Mouse (Mus musculus) lung, postnatal 0 days (tissue): ENCODE measurements at regions not wholly inside any gene's neighbourhood (a gene's known extent, or its start where the extent isn't known, plus 50 kb on each side); places are given as distances from the start of the nearest gene placed in this dataset.

ENCODE experiments used
- CTCF ChIP-seq: IDR thresholded peaks from 2 replicates; pipeline ENCODE4 v1.5.1; 2016; ENCODE audit warnings: antibody characterized with exemption, mild to moderate bottlenecking
- EP300 ChIP-seq: IDR thresholded peaks from 2 replicates; pipeline ENCODE4 v1.6.1; 2016; ENCODE audit warnings: antibody characterized with exemption, mild to moderate bottlenecking, control low read depth

- no peak for TF ChIP-seq CTCF
- TF ChIP-seq EP300 = no peak
Measured at GRCm38 (mm10) chr4:53318181-53318580, 122.0 kb upstream of the Slc44a1 start.
